Mouse (Mus musculus) thymus, postnatal 0 days (tissue): ENCODE data around the gene Myzap. TPM values are rescaled to one million over a fixed set of nuclear protein-coding genes. Genes with fewer than 3 reads are reported as not detected.

Experiments
- DNase-seq: peaks from one replicate; pipeline ENCODE4 v3.0.0-alpha.2; 2015; ENCODE audit warnings: low spot score
- polyA plus RNA-seq: library from polyadenylated mRNA; unstranded; fragments of >200 nt; fragmentation: Nextera tagmentation; extraction: Ambion mirVana; gene quantifications from 2 replicates; pipeline ENCODE4 v1.2.1, GENCODE M21; 2015

Myzap gene
- polyA plus RNA-seq, 1 experiment from 2014 or later = 14.2 TPM

- DNase-seq = no peak
These were observed 47.3 kb downstream of the Myzap start for GRCm38 (mm10) chr9:71544831-71545230.

GRCm38 (mm10) chr9:71543443-71544222 lies 48.5 kb downstream of the Myzap start:
- peak; percentile 83 for DNase-seq

DNA sequence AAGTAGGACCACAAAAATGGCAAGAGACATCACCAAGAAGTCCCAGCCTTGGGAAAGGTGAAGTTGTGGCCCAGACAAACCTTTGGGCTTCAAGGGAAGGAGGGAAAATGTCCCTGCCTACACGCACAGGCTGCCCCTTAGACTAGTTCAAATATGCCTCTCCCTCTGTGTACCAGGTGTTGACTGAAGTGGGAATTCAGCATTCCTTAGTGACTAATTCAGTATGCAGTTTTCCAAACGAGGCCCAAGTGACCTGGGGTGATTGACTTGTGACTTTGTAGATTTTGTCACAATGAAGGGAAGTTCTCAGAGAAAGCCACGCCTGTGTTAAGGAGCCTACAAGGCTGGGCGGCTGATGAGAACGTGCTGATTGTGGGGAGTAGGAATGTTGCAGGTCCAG lies 49.9 kb downstream of the Myzap start:
- no peak for DNase-seq

DNA sequence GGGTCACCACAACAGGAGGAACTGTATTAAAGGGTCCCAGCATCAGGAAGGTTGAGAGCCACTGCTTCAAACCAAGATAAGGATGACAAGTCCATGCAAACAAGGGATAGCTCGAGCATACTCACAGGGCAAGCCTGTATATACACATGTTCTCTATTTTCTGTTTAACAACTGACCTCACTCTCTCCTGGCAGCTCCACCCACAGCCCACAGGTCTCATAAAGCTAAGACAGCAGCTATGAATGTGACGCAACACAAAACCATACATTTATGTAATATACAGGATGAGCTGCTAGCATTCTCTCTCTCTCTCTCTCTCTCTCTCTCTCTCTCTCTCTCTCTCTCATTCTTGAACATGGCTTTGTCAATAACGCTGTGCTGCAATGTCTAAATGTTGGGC lies 51.4 kb downstream of the Myzap start:
- DNase-seq = no peak

GRCm38 (mm10) chr9:71535730-71536129 lies 56.4 kb downstream of the Myzap start:
- DNase-seq = no peak

DNA sequence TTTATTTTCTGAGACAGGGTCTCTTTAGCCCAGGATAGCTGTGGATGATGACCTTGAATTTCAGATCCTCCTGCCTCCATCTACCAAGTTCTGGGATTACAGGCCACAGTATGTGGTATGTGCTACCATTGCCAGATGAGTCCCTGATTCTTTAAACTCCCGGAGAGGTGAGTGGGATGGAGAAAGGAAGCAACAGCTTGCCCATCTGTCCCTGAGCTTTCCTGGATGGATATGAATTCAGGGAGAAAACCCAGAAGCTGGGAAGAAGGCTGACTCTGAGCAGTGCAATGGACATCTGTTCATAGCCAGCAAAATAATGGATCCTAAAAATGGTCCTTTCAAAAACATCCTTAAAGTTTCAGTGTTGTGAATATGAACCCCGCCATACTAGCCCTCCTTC lies 57.1 kb downstream of the Myzap start:
- no peak for DNase-seq

GRCm38 (mm10) chr9:71529960-71530359 lies 62.2 kb downstream of the Myzap start:
- DNase-seq = no peak

DNA sequence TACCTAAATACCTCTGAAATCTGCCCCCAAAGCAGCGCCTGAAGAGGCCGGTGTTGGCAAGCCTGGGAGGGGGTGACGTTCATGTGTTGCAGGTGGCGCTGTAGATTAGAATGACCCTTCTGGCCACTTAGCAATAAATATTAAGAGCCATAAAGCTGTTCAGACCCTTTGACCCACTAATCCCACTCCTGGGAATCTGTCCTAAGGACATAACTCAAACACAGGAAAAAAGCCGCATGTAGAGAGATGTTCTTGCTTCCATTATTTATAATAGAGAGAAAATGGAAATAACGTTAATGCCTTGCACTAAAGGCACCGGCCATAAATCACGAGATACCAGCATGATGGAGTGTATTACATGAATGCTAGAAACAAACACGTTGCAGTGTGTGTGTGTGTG lies 64.7 kb downstream of the Myzap start:
- DNase-seq = no peak

GRCm38 (mm10) chr9:71523901-71524300 lies 68.3 kb downstream of the Myzap start:
- no peak for DNase-seq

DNA sequence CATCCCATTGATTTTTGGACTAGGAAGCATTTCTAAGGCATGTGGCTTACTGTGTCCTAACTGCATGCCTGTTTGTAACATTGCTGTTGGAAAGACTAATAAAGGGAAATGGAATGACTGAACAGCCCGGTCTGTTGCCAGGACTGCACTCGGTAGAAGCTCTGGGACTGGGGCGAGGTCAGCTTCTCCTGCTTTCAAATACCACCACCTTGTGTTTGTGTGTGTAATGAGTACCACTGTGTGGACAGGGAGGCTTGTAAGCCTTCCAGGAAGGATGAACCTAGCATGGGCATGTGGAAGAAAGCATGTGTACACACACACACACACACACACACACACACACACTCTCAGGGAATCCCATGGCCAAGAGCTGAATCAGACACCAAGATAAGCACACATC lies 72.3 kb downstream of the Myzap start:
- DNase-seq = no peak

DNA sequence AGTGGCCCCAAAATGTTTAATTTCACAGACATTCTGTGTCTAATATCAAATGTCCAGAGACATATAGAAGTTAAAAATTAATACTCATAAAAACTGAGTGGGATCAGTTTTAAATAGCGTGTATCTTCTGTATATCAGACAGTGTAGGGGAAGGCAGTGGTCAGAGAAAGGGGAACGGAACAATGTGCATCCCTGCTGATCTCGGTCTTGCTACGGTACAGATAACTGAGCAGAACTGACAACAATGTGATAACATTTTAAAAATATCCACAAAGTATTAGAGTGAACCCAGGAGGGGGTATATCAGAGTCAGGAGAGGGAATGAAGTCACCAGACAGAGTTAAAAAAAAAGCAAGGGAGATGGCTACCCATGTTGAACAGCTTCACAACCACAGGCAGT lies 74.7 kb downstream of the Myzap start:
- DNase-seq = no peak

GRCm38 (mm10) chr9:71515862-71516261 lies 76.3 kb downstream of the Myzap start:
- DNase-seq = no peak

GRCm38 (mm10) chr9:71513566-71513965 lies 78.6 kb downstream of the Myzap start:
- no peak for DNase-seq

GRCm38 (mm10) chr9:71512899-71513298 lies 79.3 kb downstream of the Myzap start:
- no peak for DNase-seq

DNA sequence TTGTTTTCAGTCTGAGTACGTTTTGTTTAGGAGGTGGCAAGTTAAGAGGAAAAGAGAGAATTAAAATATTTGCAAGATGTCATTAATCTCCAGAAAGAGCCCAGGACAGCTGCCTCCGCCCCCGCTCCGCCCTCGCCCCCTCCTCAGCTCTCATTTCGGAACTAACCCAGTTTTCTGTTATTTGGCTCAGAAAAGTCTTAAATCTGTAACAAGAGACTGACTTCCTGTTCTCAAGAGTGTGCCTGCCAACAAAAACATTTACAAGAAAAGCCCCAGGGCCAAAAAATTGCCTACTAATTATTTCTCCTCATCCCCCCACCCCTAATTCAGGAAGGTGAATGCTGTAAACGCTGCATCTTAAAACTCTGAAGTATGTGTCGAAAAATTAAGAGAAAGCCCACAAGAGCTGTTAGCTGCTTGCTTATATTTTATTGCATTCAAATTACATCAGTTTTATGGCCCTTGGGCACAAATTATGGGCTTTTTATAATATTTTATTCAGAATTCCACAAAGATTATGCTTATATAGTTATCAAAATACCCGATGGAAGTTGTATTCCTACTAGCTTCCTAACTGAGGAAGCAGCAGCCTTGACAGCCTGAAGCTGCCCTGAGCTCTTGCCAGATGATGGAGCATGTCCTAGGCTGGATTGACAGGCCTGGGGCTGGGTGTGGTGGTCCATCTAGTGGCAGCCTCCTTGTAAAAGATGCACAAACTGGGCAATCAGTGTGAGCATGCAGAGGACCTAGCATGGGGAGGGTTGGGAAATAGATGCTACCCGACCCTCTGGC lies 93.6 kb downstream of the Myzap start:
- no peak for DNase-seq

- DNase-seq = no peak
These were observed 95.5 kb downstream of the Myzap start for GRCm38 (mm10) chr9:71496637-71497036.

DNA sequence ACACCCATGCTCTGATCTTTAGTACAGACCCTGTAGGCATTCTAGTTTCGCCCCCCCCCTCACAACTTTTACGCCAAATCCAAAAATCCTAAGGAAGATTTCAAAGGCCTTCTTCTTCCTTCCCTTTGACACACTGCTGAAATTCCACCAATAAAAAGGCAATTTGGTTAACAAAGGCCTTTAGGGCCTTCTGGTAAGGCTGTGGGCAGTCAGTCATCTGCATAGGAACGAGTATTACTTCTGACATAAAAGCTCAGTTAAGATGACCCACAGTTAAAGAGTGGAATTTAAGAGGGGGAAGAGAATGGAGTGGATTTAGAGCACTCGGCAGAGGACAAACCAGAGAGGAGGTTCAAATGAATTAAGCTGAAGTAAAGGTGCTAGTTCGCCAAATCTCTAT lies 98.4 kb downstream of the Myzap start:
- DNase-seq = no peak

- no peak for DNase-seq
These were observed 99.7 kb downstream of the Myzap start for GRCm38 (mm10) chr9:71492296-71493025.

- DNase-seq = no peak
These were observed 102.1 kb downstream of the Myzap start for GRCm38 (mm10) chr9:71490076-71490475.

DNA sequence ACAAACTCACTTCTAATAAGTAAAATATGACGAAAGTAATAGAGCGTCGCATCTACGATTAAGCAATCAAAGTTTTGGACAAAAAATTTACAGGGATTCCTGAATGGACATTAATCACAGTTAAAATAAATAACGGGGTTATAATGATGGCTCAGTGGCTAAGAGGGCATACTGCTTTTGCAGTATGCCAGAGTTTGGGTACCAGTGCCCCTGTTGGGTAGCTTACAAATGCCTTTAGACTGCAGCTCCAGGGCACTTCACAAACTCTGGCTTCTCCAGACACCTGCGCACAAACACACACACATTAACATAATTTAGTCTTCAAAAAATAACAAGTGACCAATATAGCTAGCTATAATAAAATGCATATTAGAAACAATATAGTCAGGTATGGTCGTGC lies 106.0 kb downstream of the Myzap start:
- DNase-seq = no peak

DNA sequence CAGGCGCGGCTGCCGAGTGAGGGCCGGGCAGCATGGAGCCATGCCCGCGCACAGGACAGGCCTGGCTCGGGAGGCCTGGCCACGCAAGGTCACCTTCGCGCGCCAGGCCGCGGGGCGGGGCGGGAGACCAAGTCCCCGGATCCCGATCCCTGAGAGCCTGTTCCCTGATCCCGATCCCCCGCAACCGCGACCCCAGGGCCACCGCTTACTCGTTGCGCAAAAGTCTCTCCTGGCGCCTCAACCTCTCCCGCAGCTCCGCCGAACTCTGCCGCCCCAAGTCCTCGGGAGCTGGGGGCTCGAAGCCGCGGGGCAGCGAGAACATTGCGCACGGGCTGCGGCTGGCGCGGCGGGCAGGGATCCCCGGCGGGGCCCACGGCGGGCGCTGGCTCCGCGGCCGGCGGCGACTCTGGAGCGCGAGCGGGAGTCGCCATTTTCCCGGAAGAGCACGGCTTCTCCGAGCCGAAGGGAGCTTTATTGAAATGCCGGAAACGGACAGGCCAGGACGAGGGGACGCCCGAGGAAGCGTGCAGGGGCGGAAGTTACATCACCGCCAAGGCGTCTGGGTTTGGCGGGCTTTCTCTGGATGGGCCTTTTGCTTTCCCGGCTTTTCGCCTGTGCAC lies 106.6 kb downstream of the Myzap start, which contains the start of gene Polr2m:
Polr2m (minus strand) TSS at position 461 of the 620 bp plus-strand sequence.
- DNase-seq = peak; percentile 89
